Mouse (Mus musculus): ENCODE measurements around the gene Hrh1. TPM values are rescaled to one million over a fixed set of nuclear protein-coding genes. Genes with fewer than 3 reads are reported as not detected.
A peak's percentile ranks its signal among the peaks of the same experiment; 100 is the strongest.

Hrh1 gene
- 1.5 and 1.9 TPM in 2 replicates for polyA plus RNA-seq (2015; fragmentation: Nextera tagmentation; extraction: Ambion mirVana)

- H3K4me3 ChIP-seq (ENCODE audit: low read length) = peak within 1 kb of the TSS; percentile 56
- ATAC-seq = peak; percentile 66; the same call in 1 of the 2 replicates
- no peak within 1 kb of the TSS for H3K27ac ChIP-seq (ENCODE audit: low read depth, low read length)
- peaks cover 15% of the 10 kb centered on the region; the same call in 1 of the 2 replicates for H3K27me3 ChIP-seq (replicated peaks; ENCODE audit: control insufficient read depth, insufficient read depth, low read length)
- WGBS = 1% methylated on average over 40 of the region's 56 CpGs
- H3K9me3 ChIP-seq (ENCODE audit: control insufficient read depth, low read length) = no peaks in the 10 kb centered on the region
- 0 out of 2 replicates have a peak, but pooled peaks cover 8% of the 10 kb centered on the region for H3K4me1 ChIP-seq (ENCODE audit: control insufficient read depth, insufficient read depth, low read depth, low read length)
- peak within 1 kb of the TSS; percentile 98 for H3K4me2 ChIP-seq (ENCODE audit: low read length)
- H3K9ac ChIP-seq (ENCODE audit: low read depth, low read length) = peak within 1 kb of the TSS; percentile 58
- H3K36me3 ChIP-seq (ENCODE audit: control insufficient read depth, insufficient read depth, low read length) = no peaks in the 10 kb centered on the region
Measured at GRCm38 (mm10) chr6:114397691-114398217, at the start of gene Hrh1. Gene Hrh1, plus strand, starts transcription at chr6:114397936.

- no peak for ATAC-seq
- no peak overlapping the region for H3K4me3 ChIP-seq (ENCODE audit: low read length)
- WGBS = 79% methylated on average over 4 of the region's 4 CpGs
Measured at GRCm38 (mm10) chr6:114354635-114355034, 43.1 kb upstream of the Hrh1 start.

GRCm38 (mm10) chr6:114358171-114358570 lies 39.6 kb upstream of the Hrh1 start:
- no peaks in the 10 kb centered on the region for H3K4me1 ChIP-seq (ENCODE audit: control insufficient read depth, insufficient read depth, low read depth, low read length)
- WGBS = 70% methylated on average over 3 of the region's 3 CpGs
- H3K9ac ChIP-seq (ENCODE audit: low read depth, low read length) = no peak overlapping the region
- no peaks in the 10 kb centered on the region for H3K9me3 ChIP-seq (ENCODE audit: control insufficient read depth, low read length)
- no peak overlapping the region for H3K4me2 ChIP-seq (ENCODE audit: low read length)
- ATAC-seq = no peak
- H3K36me3 ChIP-seq (ENCODE audit: control insufficient read depth, insufficient read depth, low read length) = no peaks in the 10 kb centered on the region
- H3K27me3 ChIP-seq (replicated peaks; ENCODE audit: control insufficient read depth, insufficient read depth, low read length) = no peaks in the 10 kb centered on the region
- no peak overlapping the region for H3K27ac ChIP-seq (ENCODE audit: low read depth, low read length)
- H3K4me3 ChIP-seq (ENCODE audit: low read length) = no peak overlapping the region

More at GRCm38 (mm10) chr6:114354635-114355034, 43.1 kb upstream of the Hrh1 start:
- no peak overlapping the region for H3K27ac ChIP-seq (ENCODE audit: low read depth, low read length)
- no peaks in the 10 kb centered on the region for H3K4me1 ChIP-seq (ENCODE audit: control insufficient read depth, insufficient read depth, low read depth, low read length)
- no peaks in the 10 kb centered on the region for H3K9me3 ChIP-seq (ENCODE audit: control insufficient read depth, low read length)
- no peak overlapping the region for H3K9ac ChIP-seq (ENCODE audit: low read depth, low read length)
- no peak overlapping the region for H3K4me2 ChIP-seq (ENCODE audit: low read length)
- no peaks in the 10 kb centered on the region for H3K27me3 ChIP-seq (replicated peaks; ENCODE audit: control insufficient read depth, insufficient read depth, low read length)
- no peaks in the 10 kb centered on the region for H3K36me3 ChIP-seq (ENCODE audit: control insufficient read depth, insufficient read depth, low read length)

DNA sequence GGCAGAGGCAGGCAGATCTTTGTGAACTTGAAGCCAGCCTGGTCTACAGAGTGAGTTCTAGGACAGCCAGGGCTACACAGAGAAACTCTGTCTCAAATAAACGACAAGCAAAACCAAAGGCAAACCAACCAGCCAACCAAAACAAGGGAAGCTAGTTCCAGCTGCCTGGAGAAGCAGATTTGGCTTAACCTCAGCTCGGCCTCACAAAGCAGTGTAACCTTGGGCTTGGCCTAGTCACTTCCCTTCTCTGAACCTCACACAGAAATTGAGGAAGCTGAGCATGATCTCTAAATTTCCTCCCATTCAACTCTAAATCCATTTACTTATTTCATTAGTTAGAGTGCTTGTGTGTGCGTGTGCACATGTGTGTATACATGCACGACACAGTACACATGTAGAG lies 35.4 kb upstream of the Hrh1 start:
- 93% methylated on average over 4 of the region's 4 CpGs for WGBS
- Histone ChIP-seq H3K27ac (ENCODE audit: low read depth, low read length) (no peak overlapping the region), H3K9ac (ENCODE audit: low read depth, low read length) (no peak overlapping the region), H3K27me3 (replicated peaks; ENCODE audit: control insufficient read depth, insufficient read depth, low read length) (no peaks in the 10 kb centered on the region), H3K9me3 (ENCODE audit: control insufficient read depth, low read length) (no peaks in the 10 kb centered on the region), H3K36me3 (ENCODE audit: control insufficient read depth, insufficient read depth, low read length) (no peaks in the 10 kb centered on the region), H3K4me2 (ENCODE audit: low read length) (no peak overlapping the region), H3K4me1 (ENCODE audit: control insufficient read depth, insufficient read depth, low read depth, low read length) (no peaks in the 10 kb centered on the region), H3K4me3 (ENCODE audit: low read length) (no peak overlapping the region)
- ATAC-seq = no peak

DNA sequence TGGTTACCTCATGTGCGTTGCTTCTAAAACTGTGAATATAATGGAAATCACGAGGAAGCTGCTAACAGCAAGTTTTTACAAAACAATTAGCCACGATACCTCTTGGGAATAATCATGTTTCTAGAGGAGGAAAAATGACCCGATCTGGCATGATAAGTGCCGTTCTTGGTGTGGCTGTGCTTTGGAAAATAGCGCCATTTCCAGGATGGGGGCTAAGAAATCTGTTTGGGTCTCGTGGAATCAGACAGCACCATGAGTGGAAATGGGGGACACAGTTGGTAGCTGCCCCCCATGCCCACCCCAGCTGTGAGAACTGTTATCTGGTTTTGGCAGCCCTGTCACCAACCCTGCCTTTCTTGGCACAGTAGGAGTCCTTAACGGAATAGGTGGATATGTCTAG lies 34.0 kb upstream of the Hrh1 start:
- Histone ChIP-seq H3K4me3 (ENCODE audit: low read length) (no peak overlapping the region), H3K27me3 (replicated peaks; ENCODE audit: control insufficient read depth, insufficient read depth, low read length) (no peaks in the 10 kb centered on the region), H3K9me3 (ENCODE audit: control insufficient read depth, low read length) (no peaks in the 10 kb centered on the region), H3K4me1 (ENCODE audit: control insufficient read depth, insufficient read depth, low read depth, low read length) (no peaks in the 10 kb centered on the region), H3K36me3 (ENCODE audit: control insufficient read depth, insufficient read depth, low read length) (no peaks in the 10 kb centered on the region), H3K27ac (ENCODE audit: low read depth, low read length) (no peak overlapping the region), H3K4me2 (ENCODE audit: low read length) (no peak overlapping the region), H3K9ac (ENCODE audit: low read depth, low read length) (no peak overlapping the region)
- ATAC-seq = no peak
- 66% methylated on average over 8 of the region's 8 CpGs for WGBS

DNA sequence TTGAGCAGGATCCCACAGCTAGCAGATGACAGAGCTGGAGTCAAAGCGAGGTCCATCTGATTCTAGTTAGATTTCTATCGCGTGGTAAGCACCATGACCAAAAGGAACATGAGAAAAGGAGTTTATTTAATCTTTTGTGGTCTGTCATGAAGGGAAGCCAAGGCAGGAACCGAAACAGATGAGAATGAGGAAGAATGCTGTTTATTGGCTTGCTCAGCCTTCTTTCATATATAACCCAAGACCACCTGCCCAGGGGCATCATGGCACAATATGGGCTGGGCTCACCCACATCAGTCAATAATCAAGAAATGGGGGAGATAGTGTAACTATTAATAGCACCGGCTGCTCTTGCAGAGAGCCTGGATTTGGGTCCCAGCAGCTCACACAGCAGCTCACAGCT lies 33.0 kb upstream of the Hrh1 start:
- WGBS = 85% methylated on average over 5 of the region's 5 CpGs
- no peak for ATAC-seq

DNA sequence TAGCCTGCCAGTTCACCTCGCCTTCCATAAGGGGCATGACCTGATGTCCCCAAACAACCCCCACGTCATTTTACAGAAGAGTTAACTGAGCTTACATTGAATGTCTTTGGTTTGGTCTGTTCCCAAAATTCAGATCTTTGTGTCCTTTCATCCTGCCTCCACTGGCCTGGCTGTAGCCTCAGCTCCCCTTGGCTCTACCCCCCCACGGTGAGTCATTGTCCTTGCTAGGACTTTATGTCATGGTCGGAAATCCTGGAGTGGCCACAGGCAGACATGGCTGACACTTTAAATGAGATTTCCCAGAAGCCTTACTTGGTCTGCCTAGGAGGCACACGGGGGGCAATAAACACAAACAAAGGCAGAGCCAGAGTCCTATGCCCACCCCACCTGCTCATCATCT lies 31.5 kb upstream of the Hrh1 start:
- H3K4me2 ChIP-seq (ENCODE audit: low read length) = no peak overlapping the region
- H3K9ac ChIP-seq (ENCODE audit: low read depth, low read length) = no peak overlapping the region
- 72% methylated on average over 5 of the region's 5 CpGs for WGBS
- H3K9me3 ChIP-seq (ENCODE audit: control insufficient read depth, low read length) = no peaks in the 10 kb centered on the region
- H3K4me1 ChIP-seq (ENCODE audit: control insufficient read depth, insufficient read depth, low read depth, low read length) = no peaks in the 10 kb centered on the region
- ATAC-seq = no peak
- no peaks in the 10 kb centered on the region for H3K27me3 ChIP-seq (replicated peaks; ENCODE audit: control insufficient read depth, insufficient read depth, low read length)
- H3K36me3 ChIP-seq (ENCODE audit: control insufficient read depth, insufficient read depth, low read length) = no peaks in the 10 kb centered on the region
- H3K27ac ChIP-seq (ENCODE audit: low read depth, low read length) = no peak overlapping the region
- H3K4me3 ChIP-seq (ENCODE audit: low read length) = no peak overlapping the region

More for the DNA sequence above, 33.0 kb upstream of the Hrh1 start:
- Histone ChIP-seq H3K27me3 (replicated peaks; ENCODE audit: control insufficient read depth, insufficient read depth, low read length) (no peaks in the 10 kb centered on the region), H3K4me2 (ENCODE audit: low read length) (no peak overlapping the region), H3K9ac (ENCODE audit: low read depth, low read length) (no peak overlapping the region), H3K4me3 (ENCODE audit: low read length) (no peak overlapping the region), H3K27ac (ENCODE audit: low read depth, low read length) (no peak overlapping the region), H3K9me3 (ENCODE audit: control insufficient read depth, low read length) (no peaks in the 10 kb centered on the region), H3K4me1 (ENCODE audit: control insufficient read depth, insufficient read depth, low read depth, low read length) (no peaks in the 10 kb centered on the region), H3K36me3 (ENCODE audit: control insufficient read depth, insufficient read depth, low read length) (no peaks in the 10 kb centered on the region)

- Histone ChIP-seq H3K9me3 (ENCODE audit: control insufficient read depth, low read length) (no peaks in the 10 kb centered on the region), H3K4me2 (ENCODE audit: low read length) (no peak overlapping the region), H3K4me1 (ENCODE audit: control insufficient read depth, insufficient read depth, low read depth, low read length) (no peaks in the 10 kb centered on the region), H3K27ac (ENCODE audit: low read depth, low read length) (no peak overlapping the region), H3K27me3 (replicated peaks; ENCODE audit: control insufficient read depth, insufficient read depth, low read length) (no peaks in the 10 kb centered on the region), H3K9ac (ENCODE audit: low read depth, low read length) (no peak overlapping the region), H3K4me3 (ENCODE audit: low read length) (no peak overlapping the region), H3K36me3 (ENCODE audit: control insufficient read depth, insufficient read depth, low read length) (no peaks in the 10 kb centered on the region)
- ATAC-seq = no peak
- 40% methylated on average over 6 of the region's 6 CpGs for WGBS
Measured at GRCm38 (mm10) chr6:114367681-114368080, 30.1 kb upstream of the Hrh1 start.

- H3K4me2 ChIP-seq (ENCODE audit: low read length) = no peak overlapping the region
- no peaks in the 10 kb centered on the region for H3K9me3 ChIP-seq (ENCODE audit: control insufficient read depth, low read length)
- no peak for ATAC-seq
- H3K27me3 ChIP-seq (replicated peaks; ENCODE audit: control insufficient read depth, insufficient read depth, low read length) = no peaks in the 10 kb centered on the region
- no peak overlapping the region for H3K4me3 ChIP-seq (ENCODE audit: low read length)
- 71% methylated on average over 6 of the region's 6 CpGs for WGBS
- no peaks in the 10 kb centered on the region for H3K36me3 ChIP-seq (ENCODE audit: control insufficient read depth, insufficient read depth, low read length)
- H3K27ac ChIP-seq (ENCODE audit: low read depth, low read length) = no peak overlapping the region
- no peak overlapping the region for H3K9ac ChIP-seq (ENCODE audit: low read depth, low read length)
- H3K4me1 ChIP-seq (ENCODE audit: control insufficient read depth, insufficient read depth, low read depth, low read length) = no peaks in the 10 kb centered on the region
Measured at GRCm38 (mm10) chr6:114368196-114368595, 29.5 kb upstream of the Hrh1 start.

Measured in hindbrain, embryonic 16.5 days (tissue).